Mouse (Mus musculus) limb, embryonic 11.5 days (tissue): Measurements from ENCODE around the gene Yap1. TPM values are rescaled to one million over a fixed set of nuclear protein-coding genes. Genes with fewer than 3 reads are reported as not detected.
A peak's percentile ranks its signal among the peaks of the same experiment; 100 is the strongest.

ENCODE experiments used
- ATAC-seq: fragments of 200-750 bp; cut with Nextera tagmentation; 2 replicates; pipeline ENCODE4 v1.8.0; 2017; ENCODE audit warnings: low read depth; ENCODE audit not compliant: insufficient number of reproducible peaks, low FRiP score, low TSS enrichment
- DNase-seq: peaks from one replicate; pipeline ENCODE4 v3.0.0-alpha.2; 2015; ENCODE audit warnings: low spot score
- H3K27ac ChIP-seq: fragments of 300-500 bp; sonication (generic); replicated peaks from 2 replicates; pipeline ENCODE4 v1.5.1; 2014; ENCODE audit warnings: low read depth, mild to moderate bottlenecking, low read length
- H3K27me3 ChIP-seq: fragments of 300-500 bp; sonication (generic); 2 replicates; pipeline ENCODE4 v1.6.1; 2014; ENCODE audit warnings: mild to moderate bottlenecking, low read length, mixed read lengths; ENCODE audit not compliant: control insufficient read depth, insufficient read depth
- H3K36me3 ChIP-seq: fragments of 300-500 bp; sonication (generic); 2 replicates; pipeline ENCODE4 v1.6.1; 2014; ENCODE audit warnings: mild to moderate bottlenecking, low read length, moderate library complexity, mixed read lengths; ENCODE audit not compliant: control insufficient read depth, insufficient read depth
- H3K4me1 ChIP-seq: fragments of 300-500 bp; sonication (generic); 2 replicates; pipeline ENCODE4 v1.6.1; 2014; ENCODE audit warnings: low read length, mixed read lengths; ENCODE audit not compliant: control insufficient read depth, insufficient read depth
- H3K4me2 ChIP-seq: fragments of 300-500 bp; sonication (generic); 2 replicates; pipeline ENCODE4 v1.6.1; 2014; ENCODE audit warnings: low read depth, mild to moderate bottlenecking, moderate library complexity; ENCODE audit not compliant: severe bottlenecking
- H3K4me3 ChIP-seq: fragments of 300-500 bp; sonication (generic); 2 replicates; pipeline ENCODE4 v1.5.1; 2014; ENCODE audit warnings: low read depth, low read length
- H3K9ac ChIP-seq: fragments of 300-500 bp; sonication (generic); 2 replicates; pipeline ENCODE4 v1.6.1; 2014; ENCODE audit warnings: mild to moderate bottlenecking, low read length
- H3K9me3 ChIP-seq: fragments of 300-500 bp; sonication (generic); 2 replicates; pipeline ENCODE4 v1.6.1; 2016; ENCODE audit warnings: low read length; ENCODE audit not compliant: control insufficient read depth
- WGBS: fragments of 180-500 bp; shearing (Covaris S2); extraction: QIAGEN DNeasy Blood & Tissue Kit; methylation state at CpG from one replicate; pipeline ENCODE4 v1.1.7; 2014; 5-methylcytosine and 5-hydroxymethylcytosine counted together
- polyA plus RNA-seq: library from polyadenylated mRNA; unstranded; fragments of >200 nt; fragmentation: Nextera tagmentation; extraction: Ambion mirVana; gene quantifications from 2 replicates; pipeline ENCODE4 v1.2.1, GENCODE M21; 2014

Yap1 gene
- polyA plus RNA-seq, 1 experiment from 2014 or later: 53.8 TPM

DNA sequence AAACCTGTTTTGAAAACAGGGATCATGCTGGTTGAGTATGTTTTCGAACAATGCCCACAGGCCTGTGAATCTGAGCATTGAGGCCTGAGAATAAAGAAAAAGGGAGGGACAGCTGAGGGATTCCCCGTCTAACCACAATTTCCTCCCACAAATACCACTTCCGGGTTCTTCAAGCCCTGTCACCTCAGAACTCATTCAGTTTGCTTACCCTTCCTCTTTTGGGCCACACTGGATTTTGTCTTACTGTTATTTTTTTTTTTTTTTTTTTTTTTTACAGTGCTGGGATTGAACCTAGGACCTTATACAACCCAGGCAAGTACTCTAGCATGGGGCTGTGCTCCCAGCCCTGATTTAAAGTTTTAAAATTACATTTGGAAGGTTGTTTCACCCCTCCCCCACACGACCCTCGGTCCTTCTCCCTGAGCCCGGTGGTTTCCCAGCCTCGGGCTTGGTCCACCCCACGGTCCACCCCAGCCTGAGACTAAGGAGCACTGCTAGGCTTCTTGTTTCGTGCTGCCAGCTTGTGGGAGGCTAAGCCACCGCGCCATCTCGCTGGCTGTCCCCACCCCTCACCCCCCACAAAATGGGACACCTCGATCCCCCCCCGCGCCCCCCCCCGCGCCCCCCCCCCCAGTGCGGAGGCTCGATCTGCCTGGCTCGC lies 13.0 kb upstream of the Yap1 start:
- ATAC-seq: no peak

DNA sequence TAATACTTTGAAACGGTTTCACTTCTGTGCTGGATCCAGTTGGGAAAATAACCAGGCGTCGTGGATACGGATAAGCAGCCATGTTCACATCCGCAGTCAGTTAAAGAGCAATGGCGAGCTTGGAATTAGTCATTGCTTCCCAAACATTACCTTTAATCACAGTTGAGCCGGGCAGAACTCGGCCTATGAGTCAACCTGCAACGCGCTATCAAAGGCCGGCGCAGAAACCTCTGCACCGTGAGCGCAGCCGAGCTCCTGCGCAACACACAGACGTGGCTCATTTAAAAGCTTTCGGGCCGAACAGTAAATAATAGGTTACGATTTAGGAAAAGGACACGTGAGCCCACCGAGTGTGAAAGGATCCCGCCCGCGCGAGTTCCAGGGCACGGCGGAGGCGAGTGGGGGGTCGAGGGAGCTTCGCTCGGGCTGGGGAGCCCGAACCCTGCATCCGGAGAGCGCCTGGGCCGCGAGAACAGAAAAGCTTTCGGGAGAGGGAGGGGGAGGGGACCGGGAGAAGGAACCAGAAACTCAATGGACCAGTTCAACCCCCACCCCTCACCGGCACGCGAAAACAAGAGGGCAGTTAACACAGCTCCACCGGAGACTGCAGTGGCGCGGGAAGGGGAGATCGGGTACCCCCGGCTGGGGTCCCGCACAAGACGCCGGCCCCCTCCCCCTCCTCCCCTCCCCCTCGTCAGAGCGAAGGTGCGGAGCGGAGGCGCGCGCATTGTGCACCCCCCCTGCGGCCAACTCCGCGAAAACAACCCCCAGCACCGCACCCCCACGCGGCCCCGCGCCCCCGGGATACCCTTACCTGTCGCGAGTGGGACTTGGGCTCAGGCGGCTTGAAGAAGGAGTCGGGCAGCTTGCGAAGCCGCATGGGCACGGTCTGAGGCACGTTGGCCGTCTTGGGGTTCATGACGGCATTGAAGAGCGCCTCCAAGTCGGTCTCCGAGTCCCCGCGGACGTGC lies 810 bp downstream of the Yap1 start:
- Histone ChIP-seq H3K9ac (peak overlapping the region; percentile 99), H3K4me2 (peak overlapping the region; percentile 71), H3K36me3 (peaks cover 3% of the 10 kb centered on the region; the same call in 1 of the 2 replicates), H3K27ac (peak overlapping the region; percentile 99), H3K9me3 (no peaks in the 10 kb centered on the region), H3K4me1 (0 out of 2 replicates have a peak, but pooled peaks cover 5% of the 10 kb centered on the region), H3K4me3 (peak overlapping the region; percentile 95), H3K27me3 (no peaks in the 10 kb centered on the region)
- DNase-seq (peak; percentile 82), ATAC-seq (peak; percentile 58)
- under 1% methylated on average over 60 of the region's 82 CpGs for WGBS

More for the DNA sequence above, 13.0 kb upstream of the Yap1 start:
- H3K9ac ChIP-seq: no peak overlapping the region
- no peaks in the 10 kb centered on the region for H3K9me3 ChIP-seq
- H3K36me3 ChIP-seq: no peaks in the 10 kb centered on the region
- H3K27ac ChIP-seq: no peak overlapping the region
- DNase-seq: no peak
- H3K4me2 ChIP-seq: no peak overlapping the region
- WGBS: 55% methylated on average over 19 of the region's 20 CpGs
- no peaks in the 10 kb centered on the region for H3K27me3 ChIP-seq
- H3K4me1 ChIP-seq: no peaks in the 10 kb centered on the region
- H3K4me3 ChIP-seq: no peak overlapping the region

DNA sequence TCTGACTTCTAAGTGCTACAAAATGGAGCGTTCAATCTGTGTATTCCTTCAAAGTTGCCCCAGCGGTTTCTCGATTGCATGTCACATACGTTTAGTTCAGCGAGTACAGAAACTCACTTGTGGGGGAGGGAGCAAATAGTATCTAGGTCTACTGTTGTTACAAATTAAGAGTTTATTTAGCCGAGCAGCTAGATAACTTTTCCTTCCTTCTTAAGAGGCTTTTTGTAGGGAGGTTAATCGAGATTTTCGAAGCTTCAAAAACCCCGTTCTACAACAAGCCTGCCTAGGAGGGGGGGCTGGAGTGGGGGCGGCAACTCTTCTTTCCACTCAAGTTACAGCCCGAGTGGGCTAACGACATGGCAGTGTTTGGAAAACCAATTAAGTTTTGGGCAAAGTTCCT lies 1.6 kb downstream of the Yap1 start:
- Histone ChIP-seq H3K36me3 (peaks cover 5% of the 10 kb centered on the region; the same call in 1 of the 2 replicates), H3K9ac (peak overlapping the region; percentile 99), H3K4me3 (peak overlapping the region; percentile 95), H3K9me3 (no peaks in the 10 kb centered on the region), H3K27ac (peak overlapping the region; percentile 99; the same call in 1 of the 2 replicates), H3K4me1 (0 out of 2 replicates have a peak, but pooled peaks cover 5% of the 10 kb centered on the region), H3K4me2 (peak overlapping the region; percentile 71), H3K27me3 (no peaks in the 10 kb centered on the region)
- 2% methylated on average over 12 of the region's 12 CpGs for WGBS
- no peak for ATAC-seq
- DNase-seq: peak; percentile 38

DNA sequence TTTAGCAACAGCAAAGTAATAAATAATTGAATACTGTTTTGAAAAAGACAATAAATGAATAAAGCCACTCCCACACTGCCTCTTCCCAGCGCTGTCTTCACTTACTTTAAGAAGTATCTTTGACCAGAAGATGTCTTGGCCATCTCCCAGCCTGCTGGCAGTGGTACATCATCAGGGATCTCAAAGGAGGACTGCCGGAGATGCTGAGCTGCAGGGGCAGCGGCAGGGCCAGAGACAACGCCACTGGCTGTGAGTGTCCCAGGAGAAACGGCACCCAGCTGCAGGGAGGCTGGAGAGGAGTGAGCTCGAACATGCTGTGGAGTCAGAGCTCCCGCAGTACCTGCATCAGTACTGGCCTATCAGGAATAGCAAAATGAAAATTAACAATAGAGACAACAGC lies 3.0 kb downstream of the Yap1 start:
- ATAC-seq (no peak), DNase-seq (no peak)
- no peak overlapping the region for H3K27ac ChIP-seq
- H3K4me3 ChIP-seq: no peak overlapping the region
- peaks cover 5% of the 10 kb centered on the region; the same call in 1 of the 2 replicates for H3K36me3 ChIP-seq
- H3K4me2 ChIP-seq: no peak overlapping the region
- H3K4me1 ChIP-seq: 0 out of 2 replicates have a peak, but pooled peaks cover 5% of the 10 kb centered on the region
- no peaks in the 10 kb centered on the region for H3K9me3 ChIP-seq
- H3K9ac ChIP-seq: no peak overlapping the region
- H3K27me3 ChIP-seq: no peaks in the 10 kb centered on the region
- WGBS: 67% methylated on average over 7 of the region's 7 CpGs

DNA sequence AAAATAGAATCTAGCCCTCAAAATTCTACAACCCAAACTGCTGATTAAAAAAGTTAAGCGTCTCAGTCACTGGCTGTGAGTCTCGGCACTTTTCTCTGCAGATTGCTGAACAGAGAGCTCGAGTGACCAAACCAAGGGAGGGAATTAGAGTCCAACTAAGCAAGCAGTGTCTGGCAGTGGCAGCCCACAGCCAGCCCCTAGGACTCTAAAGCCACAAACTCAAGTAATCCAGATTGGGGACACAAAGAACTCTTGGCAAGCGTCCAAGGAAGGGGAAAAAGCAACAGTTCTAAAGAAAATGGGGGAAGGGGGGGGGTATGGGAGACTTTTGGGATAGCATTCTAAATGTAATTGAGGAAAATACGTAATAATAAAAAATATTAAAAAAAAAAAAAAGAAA lies 10.1 kb downstream of the Yap1 start:
- Histone ChIP-seq H3K36me3 (peaks cover 5% of the 10 kb centered on the region; the same call in 1 of the 2 replicates), H3K9me3 (no peaks in the 10 kb centered on the region), H3K4me1 (no peaks in the 10 kb centered on the region), H3K27me3 (no peaks in the 10 kb centered on the region), H3K9ac (no peak overlapping the region), H3K4me2 (no peak overlapping the region), H3K4me3 (no peak overlapping the region), H3K27ac (no peak overlapping the region)
- DNase-seq (no peak), ATAC-seq (no peak)
- 90% methylated on average over 5 of the region's 5 CpGs for WGBS

DNA sequence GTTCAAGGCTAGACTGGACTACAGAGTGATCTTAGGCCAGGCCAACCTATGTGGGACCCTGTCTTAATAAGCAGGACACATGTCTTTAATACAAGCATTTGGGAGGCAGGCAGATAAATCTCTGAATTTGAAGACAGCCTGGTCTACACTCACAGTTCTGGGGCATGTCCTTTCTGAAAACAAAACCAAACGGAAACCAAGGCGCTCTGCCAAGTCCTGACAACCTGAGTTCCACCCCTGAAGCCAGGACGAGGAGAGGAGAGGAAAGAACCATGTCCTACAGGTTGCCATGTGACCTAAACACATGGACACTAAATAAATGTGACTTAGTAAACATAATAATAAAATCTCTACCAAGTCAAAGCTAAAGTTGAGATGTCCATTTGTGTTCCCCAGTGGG lies 11.7 kb downstream of the Yap1 start:
- H3K4me3 ChIP-seq: no peak overlapping the region
- 80% methylated on average over 3 of the region's 3 CpGs for WGBS

DNA sequence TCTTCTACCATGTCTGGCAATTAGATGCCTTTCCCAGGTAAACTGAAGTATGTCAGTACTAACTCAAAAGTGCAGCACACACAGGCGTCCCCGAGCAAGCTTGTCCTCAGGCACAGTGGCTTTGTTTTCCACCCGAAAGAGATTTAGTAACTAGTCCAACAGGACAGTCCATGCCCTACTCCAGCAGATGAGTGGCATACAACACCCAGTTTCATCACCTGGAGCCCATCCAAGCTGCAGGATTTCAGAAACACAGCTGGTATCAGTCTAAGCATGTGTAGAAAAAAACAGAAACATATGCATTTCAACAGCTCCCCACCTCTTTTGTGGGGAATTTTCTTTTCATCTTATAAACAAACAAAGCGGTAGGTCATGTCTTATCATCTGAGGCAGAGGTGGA lies 13.5 kb downstream of the Yap1 start:
- Histone ChIP-seq H3K36me3 (peaks cover 6% of the 10 kb centered on the region; the same call in 1 of the 2 replicates), H3K9me3 (no peaks in the 10 kb centered on the region), H3K4me1 (no peaks in the 10 kb centered on the region), H3K4me3 (no peak overlapping the region), H3K27me3 (no peaks in the 10 kb centered on the region), H3K4me2 (no peak overlapping the region), H3K27ac (no peak overlapping the region), H3K9ac (no peak overlapping the region)
- no peak for DNase-seq
- 90% methylated on average over 4 of the region's 4 CpGs for WGBS
- no peak for ATAC-seq

More for the DNA sequence above, 11.7 kb downstream of the Yap1 start:
- ATAC-seq (no peak), DNase-seq (no peak)
- no peak overlapping the region for H3K9ac ChIP-seq
- H3K9me3 ChIP-seq: no peaks in the 10 kb centered on the region
- H3K36me3 ChIP-seq: peaks cover 5% of the 10 kb centered on the region; the same call in 1 of the 2 replicates
- H3K4me2 ChIP-seq: no peak overlapping the region
- H3K27me3 ChIP-seq: no peaks in the 10 kb centered on the region
- no peak overlapping the region for H3K27ac ChIP-seq
- H3K4me1 ChIP-seq: no peaks in the 10 kb centered on the region

DNA sequence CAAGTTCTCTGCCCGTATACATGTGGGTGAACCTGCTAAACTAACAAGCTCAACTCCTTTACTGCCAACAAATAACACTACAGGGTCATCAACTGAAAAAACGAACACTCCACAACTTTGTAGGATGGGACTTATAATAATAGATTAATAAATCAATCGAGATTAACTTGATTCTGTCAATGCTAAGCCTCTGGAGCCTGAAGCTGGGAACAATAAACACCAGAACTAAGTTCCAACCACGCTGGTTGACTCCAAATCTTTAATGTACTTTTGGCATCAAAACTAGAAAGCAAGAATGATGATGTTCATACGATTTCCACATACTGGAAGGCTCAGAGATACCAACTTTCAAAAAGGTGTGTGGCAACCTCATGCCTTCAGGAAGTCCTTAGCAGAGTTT lies 17.3 kb downstream of the Yap1 start:
- Histone ChIP-seq H3K4me2 (no peak overlapping the region), H3K9me3 (no peaks in the 10 kb centered on the region), H3K4me1 (no peaks in the 10 kb centered on the region), H3K9ac (no peak overlapping the region), H3K27ac (no peak overlapping the region), H3K4me3 (no peak overlapping the region), H3K36me3 (peaks cover 6% of the 10 kb centered on the region; the same call in 1 of the 2 replicates), H3K27me3 (no peaks in the 10 kb centered on the region)
- ATAC-seq: no peak
- DNase-seq: no peak
- 90% methylated on average over 5 of the region's 5 CpGs for WGBS
